Mouse (Mus musculus): Measurements from ENCODE around the gene Zfp639. TPM values are rescaled to one million over a fixed set of nuclear protein-coding genes. Genes with fewer than 3 reads are reported as not detected.

The Zfp639 gene
- polyA plus RNA-seq, 1 experiment from 2014 or later = 52.1 TPM

- Histone ChIP-seq H3K4me3 (ENCODE audit: low read depth, low read length) (no peak overlapping the region), H3K4me1 (ENCODE audit: control insufficient read depth, insufficient read depth, low read length) (0 out of 2 replicates have a peak, but pooled peaks cover 4% of the 10 kb centered on the region), H3K9me3 (ENCODE audit: control insufficient read depth, low read length) (no peaks in the 10 kb centered on the region), H3K4me2 (ENCODE audit: low read depth, severe bottlenecking) (no peak overlapping the region), H3K27me3 (ENCODE audit: control insufficient read depth, insufficient read depth, low read length) (no peaks in the 10 kb centered on the region), H3K27ac (replicated peaks; ENCODE audit: low read depth, low read length) (no peak overlapping the region), H3K9ac (ENCODE audit: low read length) (no peak overlapping the region), H3K36me3 (ENCODE audit: control insufficient read depth, insufficient read depth, low read length) (no peaks in the 10 kb centered on the region)
- WGBS = 68% methylated on average over 8 of the region's 8 CpGs
- DNase-seq (ENCODE audit: low spot score) (no peak), ATAC-seq (ENCODE audit: insufficient number of reproducible peaks, low FRiP score, low TSS enrichment, low read depth) (no peak)
Measured at GRCm38 (mm10) chr3:32495088-32495770, 14.8 kb upstream of the Zfp639 start.

- 0 out of 2 replicates have a peak, but pooled peaks cover 4% of the 10 kb centered on the region for H3K4me1 ChIP-seq (ENCODE audit: control insufficient read depth, insufficient read depth, low read length)
- H3K9me3 ChIP-seq (ENCODE audit: control insufficient read depth, low read length) = no peaks in the 10 kb centered on the region
- no peaks in the 10 kb centered on the region for H3K27me3 ChIP-seq (ENCODE audit: control insufficient read depth, insufficient read depth, low read length)
- ATAC-seq (ENCODE audit: insufficient number of reproducible peaks, low FRiP score, low TSS enrichment, low read depth) = no peak
- H3K27ac ChIP-seq (replicated peaks; ENCODE audit: low read depth, low read length) = no peak overlapping the region
- WGBS = 61% methylated on average over 8 of the region's 8 CpGs
- no peak overlapping the region for H3K4me3 ChIP-seq (ENCODE audit: low read depth, low read length)
- no peak overlapping the region for H3K4me2 ChIP-seq (ENCODE audit: low read depth, severe bottlenecking)
- DNase-seq (ENCODE audit: low spot score) = no peak
- no peak overlapping the region for H3K9ac ChIP-seq (ENCODE audit: low read length)
- H3K36me3 ChIP-seq (ENCODE audit: control insufficient read depth, insufficient read depth, low read length) = no peaks in the 10 kb centered on the region
Measured at GRCm38 (mm10) chr3:32495856-32496710, 14.0 kb upstream of the Zfp639 start.

GRCm38 (mm10) chr3:32496711-32497070, 13.4 kb upstream of the Zfp639 start:
- no peak for ATAC-seq (ENCODE audit: insufficient number of reproducible peaks, low FRiP score, low TSS enrichment, low read depth)
- 89% methylated on average over 1 of the region's 1 CpGs for whole genome bisulfite sequencing

GRCm38 (mm10) chr3:32500346-32500745, 9.7 kb upstream of the Zfp639 start:
- ATAC-seq (ENCODE audit: insufficient number of reproducible peaks, low FRiP score, low TSS enrichment, low read depth) (no peak), DNase-seq (ENCODE audit: low spot score) (no peak)
- no peaks in the 10 kb centered on the region for H3K9me3 ChIP-seq (ENCODE audit: control insufficient read depth, low read length)
- 0 out of 2 replicates have a peak, but pooled peaks cover 2% of the 10 kb centered on the region for H3K4me1 ChIP-seq (ENCODE audit: control insufficient read depth, insufficient read depth, low read length)
- H3K27ac ChIP-seq (replicated peaks; ENCODE audit: low read depth, low read length) = no peak overlapping the region
- WGBS = 87% methylated on average over 2 of the region's 2 CpGs
- no peak overlapping the region for H3K4me3 ChIP-seq (ENCODE audit: low read depth, low read length)
- no peaks in the 10 kb centered on the region for H3K36me3 ChIP-seq (ENCODE audit: control insufficient read depth, insufficient read depth, low read length)
- H3K9ac ChIP-seq (ENCODE audit: low read length) = no peak overlapping the region
- H3K27me3 ChIP-seq (ENCODE audit: control insufficient read depth, insufficient read depth, low read length) = no peaks in the 10 kb centered on the region
- no peak overlapping the region for H3K4me2 ChIP-seq (ENCODE audit: low read depth, severe bottlenecking)

More at GRCm38 (mm10) chr3:32496711-32497070, 13.4 kb upstream of the Zfp639 start:
- Histone ChIP-seq H3K9me3 (ENCODE audit: control insufficient read depth, low read length) (no peaks in the 10 kb centered on the region), H3K4me3 (ENCODE audit: low read depth, low read length) (no peak overlapping the region), H3K27ac (replicated peaks; ENCODE audit: low read depth, low read length) (no peak overlapping the region), H3K36me3 (ENCODE audit: control insufficient read depth, insufficient read depth, low read length) (no peaks in the 10 kb centered on the region), H3K27me3 (ENCODE audit: control insufficient read depth, insufficient read depth, low read length) (no peaks in the 10 kb centered on the region), H3K4me1 (ENCODE audit: control insufficient read depth, insufficient read depth, low read length) (0 out of 2 replicates have a peak, but pooled peaks cover 4% of the 10 kb centered on the region), H3K9ac (ENCODE audit: low read length) (no peak overlapping the region), H3K4me2 (ENCODE audit: low read depth, severe bottlenecking) (no peak overlapping the region)
- DNase-seq (ENCODE audit: low spot score) = no peak

GRCm38 (mm10) chr3:32505841-32506240, 4.2 kb upstream of the Zfp639 start:
- Histone ChIP-seq H3K27ac (replicated peaks; ENCODE audit: low read depth, low read length) (no peak overlapping the region), H3K4me2 (ENCODE audit: low read depth, severe bottlenecking) (no peak overlapping the region), H3K27me3 (ENCODE audit: control insufficient read depth, insufficient read depth, low read length) (no peaks in the 10 kb centered on the region), H3K4me3 (ENCODE audit: low read depth, low read length) (no peak overlapping the region), H3K36me3 (ENCODE audit: control insufficient read depth, insufficient read depth, low read length) (no peaks in the 10 kb centered on the region), H3K9me3 (ENCODE audit: control insufficient read depth, low read length) (no peaks in the 10 kb centered on the region), H3K9ac (ENCODE audit: low read length) (no peak overlapping the region), H3K4me1 (ENCODE audit: control insufficient read depth, insufficient read depth, low read length) (no peaks in the 10 kb centered on the region)
- WGBS = 83% methylated on average over 3 of the region's 3 CpGs
- DNase-seq (ENCODE audit: low spot score) (no peak), ATAC-seq (ENCODE audit: insufficient number of reproducible peaks, low FRiP score, low TSS enrichment, low read depth) (no peak)

- no peak for DNase-seq (ENCODE audit: low spot score)
- no peak for ATAC-seq (ENCODE audit: insufficient number of reproducible peaks, low FRiP score, low TSS enrichment, low read depth)
- Histone ChIP-seq H3K36me3 (ENCODE audit: control insufficient read depth, insufficient read depth, low read length) (no peaks in the 10 kb centered on the region), H3K27me3 (ENCODE audit: control insufficient read depth, insufficient read depth, low read length) (no peaks in the 10 kb centered on the region), H3K9ac (ENCODE audit: low read length) (no peak overlapping the region), H3K4me2 (ENCODE audit: low read depth, severe bottlenecking) (no peak overlapping the region), H3K4me1 (ENCODE audit: control insufficient read depth, insufficient read depth, low read length) (no peaks in the 10 kb centered on the region), H3K4me3 (ENCODE audit: low read depth, low read length) (no peak overlapping the region), H3K27ac (replicated peaks; ENCODE audit: low read depth, low read length) (no peak overlapping the region), H3K9me3 (ENCODE audit: control insufficient read depth, low read length) (no peaks in the 10 kb centered on the region)
- 66% methylated on average over 11 of the region's 11 CpGs for WGBS
Measured at GRCm38 (mm10) chr3:32506366-32507225, 3.5 kb upstream of the Zfp639 start.

- ATAC-seq (ENCODE audit: insufficient number of reproducible peaks, low FRiP score, low TSS enrichment, low read depth) (no peak), DNase-seq (ENCODE audit: low spot score) (peak; percentile 80)
Measured at GRCm38 (mm10) chr3:32508666-32509324, 1.3 kb upstream of the Zfp639 start.

More at GRCm38 (mm10) chr3:32508666-32509324, 1.3 kb upstream of the Zfp639 start:
- Histone ChIP-seq H3K9me3 (ENCODE audit: control insufficient read depth, low read length) (no peaks in the 10 kb centered on the region), H3K4me3 (ENCODE audit: low read depth, low read length) (no peak overlapping the region), H3K27ac (replicated peaks; ENCODE audit: low read depth, low read length) (no peak overlapping the region), H3K36me3 (ENCODE audit: control insufficient read depth, insufficient read depth, low read length) (no peaks in the 10 kb centered on the region), H3K4me1 (ENCODE audit: control insufficient read depth, insufficient read depth, low read length) (no peaks in the 10 kb centered on the region), H3K27me3 (ENCODE audit: control insufficient read depth, insufficient read depth, low read length) (no peaks in the 10 kb centered on the region), H3K9ac (ENCODE audit: low read length) (no peak overlapping the region), H3K4me2 (ENCODE audit: low read depth, severe bottlenecking) (peak overlapping the region; percentile 29)
- 4% methylated on average over 17 of the region's 17 CpGs for WGBS
